Mouse (Mus musculus) heart, embryonic 14.5 days (tissue): ENCODE measurements around the gene Zdhhc1. TPM values are rescaled to one million over a fixed set of nuclear protein-coding genes. Genes with fewer than 3 reads are reported as not detected.
A peak's percentile ranks its signal among the peaks of the same experiment; 100 is the strongest.

Experiments
- ATAC-seq: fragments of 200-750 bp; cut with Nextera tagmentation; 2 replicates; pipeline ENCODE4 v1.8.0; 2017; ENCODE audit warnings: low read depth, moderate TSS enrichment; ENCODE audit not compliant: insufficient number of reproducible peaks, insufficient read depth, low FRiP score
- H3K27ac ChIP-seq, 2 experiments: fragments of 200-500 bp in 1 of 2; fragments of 300-500 bp in 1 of 2; sonication (generic) in 1 of 2; replicated peaks in 1 of 2; 2 replicates each; pipeline ENCODE4 v1.5.1; 2012 to 2014; ENCODE audit warnings: low read depth in 2 of 2, low read length in 2 of 2, control low read depth in 1 of 2, mild to moderate bottlenecking in 1 of 2, mixed read lengths in 1 of 2; ENCODE audit not compliant: control insufficient read depth in 1 of 2, insufficient read depth in 1 of 2
- H3K27me3 ChIP-seq: fragments of 300-500 bp; sonication (generic); 2 replicates; pipeline ENCODE4 v1.6.1; 2014; ENCODE audit warnings: mild to moderate bottlenecking, low read length, control low read depth; ENCODE audit not compliant: control insufficient read depth, insufficient read depth
- H3K36me3 ChIP-seq: fragments of 300-500 bp; sonication (generic); 2 replicates; pipeline ENCODE4 v1.6.1; 2014; ENCODE audit warnings: mild to moderate bottlenecking, control low read depth, low read length, mixed read lengths; ENCODE audit not compliant: control insufficient read depth, insufficient read depth
- H3K4me1 ChIP-seq, 2 experiments: fragments of 200-500 bp in 1 of 2; fragments of 300-500 bp in 1 of 2; sonication (generic) in 1 of 2; 2 replicates each; pipeline ENCODE4 v1.6.1; 2012 to 2014; ENCODE audit warnings: low read length in 2 of 2, control low read depth in 1 of 2, mixed read lengths in 1 of 2; ENCODE audit not compliant: control insufficient read depth in 2 of 2, insufficient read depth in 2 of 2
- H3K4me2 ChIP-seq: fragments of 300-500 bp; sonication (generic); 2 replicates; pipeline ENCODE4 v1.6.1; 2014; ENCODE audit warnings: mild to moderate bottlenecking, low read length
- H3K4me3 ChIP-seq, 2 experiments: fragments of 200-500 bp in 1 of 2; fragments of 300-500 bp in 1 of 2; sonication (generic) in 1 of 2; 2 replicates each; pipeline ENCODE4 v1.5.1; 2012 to 2014; ENCODE audit warnings: low read length in 2 of 2, mild to moderate bottlenecking in 2 of 2, control low read depth in 1 of 2, low read depth in 1 of 2, moderate library complexity in 1 of 2; ENCODE audit not compliant: control insufficient read depth in 1 of 2, insufficient read depth in 1 of 2
- H3K9ac ChIP-seq: fragments of 300-500 bp; sonication (generic); 2 replicates; pipeline ENCODE4 v1.6.1; 2014; ENCODE audit warnings: mild to moderate bottlenecking, low read length
- H3K9me3 ChIP-seq: fragments of 300-500 bp; sonication (generic); 2 replicates; pipeline ENCODE4 v1.6.1; 2016; ENCODE audit warnings: low read length, control low read depth; ENCODE audit not compliant: control insufficient read depth
- WGBS: fragments of 180-500 bp; shearing (Covaris S2); extraction: QIAGEN DNeasy Blood & Tissue Kit; methylation state at CpG from one replicate; pipeline ENCODE4 v1.1.7; 2014; 5-methylcytosine and 5-hydroxymethylcytosine counted together
- polyA plus RNA-seq: library from polyadenylated mRNA; unstranded; fragments of >200 nt; fragmentation: Nextera tagmentation; extraction: Ambion mirVana; gene quantifications from 2 replicates; pipeline ENCODE4 v1.2.1, GENCODE M21; 2014

Zdhhc1 gene
- polyA plus RNA-seq, 1 experiment from 2014 or later: 24.5 TPM

DNA sequence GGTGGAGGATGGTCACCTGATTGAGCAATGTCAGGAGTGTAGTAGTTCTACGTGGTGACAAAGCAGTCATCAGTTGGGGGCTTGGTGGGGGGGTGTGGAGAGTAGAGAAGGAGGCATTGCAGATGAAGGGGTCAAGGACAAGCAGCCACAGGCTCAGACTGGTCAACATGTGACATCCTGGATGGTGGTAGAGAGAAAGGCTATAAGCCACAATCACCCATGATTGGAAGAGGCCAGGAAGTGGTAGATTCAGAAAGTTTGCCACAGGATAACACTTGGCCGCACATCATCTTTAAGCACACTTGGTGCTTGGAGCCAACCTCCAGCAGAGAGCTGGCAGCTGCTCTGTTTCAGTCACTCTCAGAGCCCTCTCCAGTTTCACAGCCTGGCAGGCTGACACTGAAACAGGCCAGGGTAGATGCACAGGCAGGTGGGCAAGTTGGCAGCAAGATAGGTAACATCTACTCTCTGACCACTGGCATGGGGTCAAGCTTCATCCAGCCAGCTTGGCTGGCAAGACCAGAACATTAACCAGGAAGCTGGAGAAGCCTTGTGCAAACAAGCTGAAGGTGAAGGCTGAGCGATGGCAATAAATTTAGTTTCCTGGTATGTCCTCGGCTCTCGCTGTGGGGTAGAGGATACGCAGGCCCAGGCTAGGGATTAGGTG, 40.4 kb upstream of the Zdhhc1 start:
- Histone ChIP-seq H3K4me1 (peaks cover 4 to 15% of the 10 kb centered on the region in 2 experiments; a peak in 3 of 4 replicates), H3K27me3 (no peaks in the 10 kb centered on the region), H3K4me2 (no peak overlapping the region), H3K36me3 (peaks cover 46% of the 10 kb centered on the region), H3K9ac (no peak overlapping the region), H3K27ac (no peak overlapping the region), H3K4me3 (no peak overlapping the region), H3K9me3 (no peaks in the 10 kb centered on the region)
- 89% methylated on average over 6 of the region's 6 CpGs for WGBS
- ATAC-seq: no peak

DNA sequence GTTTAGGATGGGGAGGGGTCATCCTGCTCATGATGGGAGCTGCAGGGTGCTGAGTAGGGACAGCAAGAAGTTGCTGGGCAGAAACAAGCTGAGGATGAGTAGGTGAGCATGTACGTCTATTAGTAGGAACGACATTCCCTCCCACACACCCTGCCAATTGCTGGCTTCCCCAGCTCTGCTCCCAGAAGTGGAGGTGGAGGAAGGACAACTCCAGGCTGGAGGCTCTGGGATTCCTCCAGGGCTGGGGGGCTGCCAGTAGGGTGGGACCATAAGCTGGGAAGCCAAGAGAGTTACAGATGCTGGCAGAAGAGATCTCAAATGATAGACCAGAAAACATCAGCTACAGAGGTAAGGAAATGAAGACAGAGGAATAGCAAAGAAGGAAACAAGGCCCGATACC, 39.8 kb upstream of the Zdhhc1 start:
- no peak for ATAC-seq
- H3K4me1 ChIP-seq: peaks cover 4 to 15% of the 10 kb centered on the region in 2 experiments; a peak in 3 of 4 replicates

DNA sequence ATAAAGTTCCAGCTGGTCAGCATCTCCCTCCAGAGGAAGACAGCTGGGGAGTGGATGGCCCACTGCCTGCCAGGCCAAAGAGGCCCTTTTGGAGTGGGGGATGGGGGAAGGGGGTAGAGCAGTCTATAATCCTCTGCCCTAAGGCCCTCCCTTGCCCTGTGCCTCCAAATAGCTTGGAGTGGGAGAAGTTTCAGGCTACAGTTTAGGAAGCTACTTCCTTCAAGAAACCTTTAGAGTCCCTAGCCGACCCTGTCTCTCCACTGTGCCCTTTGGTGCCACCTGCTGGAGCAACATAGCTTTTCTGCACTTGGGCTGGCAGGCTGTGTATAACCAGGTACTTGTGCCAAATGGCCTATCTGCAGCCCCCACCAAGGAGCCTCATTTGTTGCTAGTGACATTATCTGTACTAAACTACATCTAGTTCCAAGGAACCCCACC, 37.2 kb upstream of the Zdhhc1 start:
- no peak for ATAC-seq
- Histone ChIP-seq H3K36me3 (peaks cover 56% of the 10 kb centered on the region), H3K27ac (peak overlapping the region; percentile 35 to 56; a peak in 3 of 4 replicates), H3K4me1 (peaks cover 4 to 15% of the 10 kb centered on the region in 2 experiments; a peak in 3 of 4 replicates), H3K9ac (no peak overlapping the region), H3K27me3 (no peaks in the 10 kb centered on the region), H3K4me2 (no peak overlapping the region), H3K9me3 (no peaks in the 10 kb centered on the region), H3K4me3 (no peak overlapping the region)
- WGBS: 0% methylated on average over 1 of the region's 1 CpGs

More for the DNA sequence above, 39.8 kb upstream of the Zdhhc1 start:
- H3K27me3 ChIP-seq: no peaks in the 10 kb centered on the region
- H3K4me2 ChIP-seq: no peak overlapping the region
- H3K9ac ChIP-seq: no peak overlapping the region
- no peaks in the 10 kb centered on the region for H3K9me3 ChIP-seq
- peaks cover 46% of the 10 kb centered on the region for H3K36me3 ChIP-seq
- WGBS: 78% methylated on average over 3 of the region's 3 CpGs
- no peak overlapping the region for H3K27ac ChIP-seq
- H3K4me3 ChIP-seq: no peak overlapping the region

DNA sequence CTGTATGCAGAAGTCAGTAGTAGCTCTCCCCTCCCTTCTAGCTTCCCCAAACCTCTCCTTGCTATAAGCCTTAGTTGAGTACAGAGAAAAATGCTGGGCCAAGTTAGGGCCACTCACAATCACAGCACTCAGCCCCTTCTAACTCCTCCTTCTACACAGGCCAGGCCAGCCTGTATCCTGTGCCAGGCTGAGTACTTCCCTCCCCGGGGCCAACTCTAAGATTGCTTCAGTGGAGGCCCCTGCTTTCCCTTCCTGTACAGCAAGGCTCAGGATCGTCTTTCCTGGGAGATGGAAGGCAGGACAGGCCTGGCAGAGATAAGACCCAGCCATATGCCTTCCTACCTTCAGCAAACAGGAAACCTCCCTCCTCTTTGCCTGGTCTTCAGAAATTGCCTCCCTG, 36.7 kb upstream of the Zdhhc1 start:
- H3K27ac ChIP-seq: peak overlapping the region; percentile 35 to 56
- H3K27me3 ChIP-seq: no peaks in the 10 kb centered on the region
- H3K36me3 ChIP-seq: peaks cover 56% of the 10 kb centered on the region
- 0 out of 2 replicates have a peak, but pooled peaks have one; percentile 41 for ATAC-seq
- H3K4me3 ChIP-seq: no peak overlapping the region
- no peak overlapping the region for H3K9ac ChIP-seq
- peaks cover 4 to 15% of the 10 kb centered on the region in 2 experiments; a peak in 3 of 4 replicates for H3K4me1 ChIP-seq
- no peaks in the 10 kb centered on the region for H3K9me3 ChIP-seq
- H3K4me2 ChIP-seq: no peak overlapping the region
- WGBS: 2% methylated on average over 2 of the region's 2 CpGs

DNA sequence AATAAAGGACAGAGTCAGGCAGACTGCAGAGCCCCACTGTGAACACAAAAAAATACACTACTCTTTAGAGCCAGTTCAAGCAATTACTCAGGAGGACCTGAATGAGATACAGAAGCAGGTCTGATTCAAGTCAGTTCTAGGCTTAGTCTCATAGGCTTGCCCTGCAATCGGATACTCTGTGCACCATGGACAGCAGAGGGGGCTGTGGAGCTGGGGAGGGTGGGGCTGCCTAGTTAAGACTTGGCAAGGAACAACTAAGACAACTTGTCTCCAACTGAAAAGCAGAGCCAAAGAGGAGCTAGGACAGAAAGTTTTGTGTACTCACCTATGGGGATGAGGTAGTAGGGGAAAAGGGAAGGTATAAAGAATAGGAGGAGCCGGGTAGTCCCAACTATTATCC, 35.1 kb upstream of the Zdhhc1 start:
- 75% methylated on average over 2 of the region's 2 CpGs for WGBS
- H3K36me3 ChIP-seq: peaks cover 49% of the 10 kb centered on the region
- H3K4me1 ChIP-seq: peaks cover 4 to 15% of the 10 kb centered on the region in 2 experiments; a peak in 3 of 4 replicates
- ATAC-seq: no peak
- H3K27ac ChIP-seq: no peak overlapping the region
- H3K4me3 ChIP-seq: no peak overlapping the region
- H3K9ac ChIP-seq: no peak overlapping the region
- no peaks in the 10 kb centered on the region for H3K27me3 ChIP-seq
- H3K4me2 ChIP-seq: no peak overlapping the region
- no peaks in the 10 kb centered on the region for H3K9me3 ChIP-seq

DNA sequence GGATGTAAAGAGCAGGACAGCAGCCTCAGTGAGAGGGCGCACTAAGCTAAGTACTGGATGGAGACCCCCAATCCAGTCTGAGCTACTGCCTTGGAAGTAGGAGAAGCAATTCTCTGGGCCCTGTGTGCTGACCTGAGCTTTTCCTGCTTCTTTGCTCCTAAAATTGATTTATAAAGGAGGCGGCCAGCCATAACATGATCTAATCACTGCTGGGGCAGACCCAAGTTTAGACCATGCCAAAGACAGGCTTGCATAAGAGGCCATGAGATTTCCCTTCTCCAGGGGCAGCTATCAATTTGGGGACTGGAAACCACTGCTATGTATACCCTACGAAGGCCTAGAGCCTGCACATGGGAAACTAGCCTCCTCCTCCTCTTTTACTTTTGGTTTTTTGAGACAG, 32.6 kb upstream of the Zdhhc1 start:
- Histone ChIP-seq H3K27me3 (no peaks in the 10 kb centered on the region), H3K9ac (no peak overlapping the region), H3K9me3 (no peaks in the 10 kb centered on the region), H3K27ac (no peak overlapping the region), H3K4me2 (no peak overlapping the region), H3K4me1 (peaks cover 4 to 11% of the 10 kb centered on the region in 2 experiments; a peak in 3 of 4 replicates), H3K4me3 (no peak overlapping the region), H3K36me3 (peaks cover 53% of the 10 kb centered on the region)
- 91% methylated on average over 3 of the region's 3 CpGs for WGBS
- ATAC-seq: no peak

DNA sequence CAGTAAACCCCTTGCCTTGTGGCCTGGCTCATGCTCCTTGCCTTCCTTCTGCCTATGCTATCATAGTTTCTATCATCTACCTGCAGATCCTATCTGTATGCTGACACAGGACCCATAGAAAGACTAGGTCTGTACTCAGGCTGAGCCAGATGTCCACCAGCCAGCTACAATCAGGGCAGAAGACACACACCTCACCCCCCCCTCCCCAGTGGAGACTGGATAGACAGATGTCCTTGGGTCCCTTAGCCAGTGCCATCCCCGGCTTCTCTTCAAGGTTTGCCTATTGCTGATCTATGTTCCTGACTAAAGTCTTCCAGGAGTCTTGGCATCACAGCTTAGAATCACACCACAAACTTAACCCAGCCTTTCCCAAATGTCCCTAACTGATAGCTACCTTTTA, 31.5 kb upstream of the Zdhhc1 start:
- WGBS: 76% methylated on average over 1 of the region's 1 CpGs
- ATAC-seq: no peak
- Histone ChIP-seq H3K27ac (no peak overlapping the region), H3K4me2 (no peak overlapping the region), H3K9me3 (no peaks in the 10 kb centered on the region), H3K4me1 (peaks cover 0 to 3% of the 10 kb centered on the region in 2 experiments; a peak in 3 of 4 replicates), H3K4me3 (no peak overlapping the region), H3K27me3 (no peaks in the 10 kb centered on the region), H3K9ac (no peak overlapping the region), H3K36me3 (peaks cover 60% of the 10 kb centered on the region)
